Mouse (Mus musculus) layer of hippocampus, adult 8-10 months (tissue): ENCODE data around the gene Mrnip. TPM values are rescaled to one million over a fixed set of nuclear protein-coding genes. Genes with fewer than 3 reads are reported as not detected.

ENCODE experiments used
- DNase-seq, 2 experiments: peaks; one replicate each; pipeline ENCODE4 v3.0.0; 2022; ENCODE audit warnings: low spot score in 2 of 2
- total RNA-seq, 4 experiments: library from RNA; stranded (reverse); gene quantifications; 2 replicates each; pipeline ENCODE4 v1.2.4; 2022

The Mrnip gene
- total RNA-seq: 10 to 100 TPM; 14.0 to 16.9 (median 15.4) TPM

- peak in 1 of 2 experiments; percentile 37 for DNase-seq
These were observed at the start of gene Mrnip for GRCm38 (mm10) chr11:50174111-50174729. Gene Mrnip, plus strand, starts transcription at chr11:50174444.

GRCm38 (mm10) chr11:50127781-50128180 lies 46.5 kb upstream of the Mrnip start:
- DNase-seq: no peak

GRCm38 (mm10) chr11:50130811-50131766 lies 43.2 kb upstream of the Mrnip start, which contains the start of gene Tbc1d9b:
Gene Tbc1d9b, plus strand, starts transcription at chr11:50131396.
- peak; percentile 81 to 90 for DNase-seq

- no peak for DNase-seq
These were observed 42.4 kb upstream of the Mrnip start for GRCm38 (mm10) chr11:50131801-50132201.

GRCm38 (mm10) chr11:50132265-50132664 lies 42.0 kb upstream of the Mrnip start:
- DNase-seq: no peak

GRCm38 (mm10) chr11:50134136-50134859 lies 39.9 kb upstream of the Mrnip start:
- DNase-seq: no peak

GRCm38 (mm10) chr11:50138206-50138822 lies 35.9 kb upstream of the Mrnip start:
- DNase-seq: no peak

- no peak for DNase-seq
These were observed 34.7 kb upstream of the Mrnip start for GRCm38 (mm10) chr11:50139571-50139970.

GRCm38 (mm10) chr11:50145529-50145928 lies 28.7 kb upstream of the Mrnip start:
- no peak for DNase-seq

GRCm38 (mm10) chr11:50146121-50146520 lies 28.1 kb upstream of the Mrnip start:
- DNase-seq: no peak

- DNase-seq: no peak
These were observed 26.8 kb upstream of the Mrnip start for GRCm38 (mm10) chr11:50147267-50147957.

- DNase-seq: no peak
These were observed 26.2 kb upstream of the Mrnip start for GRCm38 (mm10) chr11:50147958-50148476.

- no peak for DNase-seq
These were observed 25.0 kb upstream of the Mrnip start for GRCm38 (mm10) chr11:50149200-50149599.

- no peak for DNase-seq
These were observed 24.6 kb upstream of the Mrnip start for GRCm38 (mm10) chr11:50149603-50150150.

GRCm38 (mm10) chr11:50151374-50151773 lies 22.9 kb upstream of the Mrnip start:
- no peak for DNase-seq

GRCm38 (mm10) chr11:50154166-50154565 lies 20.1 kb upstream of the Mrnip start:
- DNase-seq: no peak

GRCm38 (mm10) chr11:50154777-50155520 lies 19.3 kb upstream of the Mrnip start:
- DNase-seq: no peak

- DNase-seq: no peak
These were observed 18.5 kb upstream of the Mrnip start for GRCm38 (mm10) chr11:50155785-50156184.

- DNase-seq: no peak
These were observed 17.5 kb upstream of the Mrnip start for GRCm38 (mm10) chr11:50156725-50157258.
